Mouse (Mus musculus) adrenal gland, postnatal 4 days (tissue): ENCODE measurements at regions not wholly inside any gene's neighbourhood (a gene's known extent, or its start where the extent isn't known, plus 50 kb on each side); places are given as distances from the start of the nearest gene placed in this dataset.

Experiments
- DNase-seq, 2 experiments: peaks; one replicate each; pipeline ENCODE4 v3.0.0; 2021 to 2022; ENCODE audit warnings: low spot score in 2 of 2, mixed read lengths in 2 of 2

DNA sequence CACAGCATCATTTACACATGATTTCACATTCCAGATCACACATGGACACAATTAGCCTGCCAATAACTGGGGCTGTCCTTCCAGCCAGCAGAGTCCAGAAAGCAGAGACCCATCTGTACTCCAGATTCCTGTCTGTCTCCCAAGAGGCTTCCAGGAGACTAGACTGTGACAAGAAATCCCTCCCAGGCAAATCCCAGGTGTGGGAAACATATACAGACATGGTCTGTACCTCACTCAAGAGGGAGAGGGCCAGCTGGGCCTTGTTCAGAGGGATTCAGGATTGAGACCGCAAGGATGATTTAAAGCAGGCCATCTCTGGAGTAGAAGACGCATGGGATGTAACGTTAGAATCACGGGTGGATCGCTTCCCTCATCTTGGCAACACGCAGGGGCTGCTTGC is 182.7 kb upstream of the Prr30 start:
- DNase-seq: no peak

- DNase-seq: no peak
Measured at GRCm38 (mm10) chr14:101381943-101382342, 181.8 kb upstream of the Prr30 start.

GRCm38 (mm10) chr14:101379663-101380006 is 179.5 kb upstream of the Prr30 start:
- DNase-seq: no peak

DNA sequence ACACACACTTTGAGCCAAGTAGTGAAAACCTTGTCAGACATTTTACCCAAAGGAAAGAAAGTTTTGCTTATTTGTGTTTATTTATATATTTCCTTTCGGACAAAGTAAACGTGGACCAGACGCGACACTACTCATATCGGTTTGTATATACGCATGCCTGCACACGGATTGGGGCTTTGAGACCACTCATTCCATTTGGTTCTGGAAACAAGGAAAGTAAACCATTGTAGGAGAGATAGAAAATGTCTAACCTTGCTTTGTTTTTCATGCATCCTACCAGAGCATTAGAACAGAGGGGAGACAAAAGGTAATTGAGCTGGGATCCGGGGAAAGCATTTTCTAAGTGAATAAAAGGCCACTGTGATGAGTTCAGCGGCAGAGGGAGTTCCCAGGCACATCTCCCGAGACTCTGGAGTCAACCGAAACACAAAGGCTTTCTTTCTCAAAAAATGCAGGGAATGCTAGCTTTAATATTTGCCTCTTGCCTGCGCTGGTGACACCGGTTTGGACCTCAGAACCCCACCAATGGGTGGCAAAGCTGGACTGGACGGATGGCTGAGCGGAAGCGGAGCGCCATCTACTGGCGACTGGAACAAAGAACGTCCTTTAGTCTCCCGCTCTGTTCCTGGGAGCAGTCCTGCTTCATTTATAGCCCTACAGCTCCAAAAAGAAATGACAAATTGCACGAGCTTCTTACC is 179.0 kb upstream of the Prr30 start:
- DNase-seq: peak; percentile 31 to 40

DNA sequence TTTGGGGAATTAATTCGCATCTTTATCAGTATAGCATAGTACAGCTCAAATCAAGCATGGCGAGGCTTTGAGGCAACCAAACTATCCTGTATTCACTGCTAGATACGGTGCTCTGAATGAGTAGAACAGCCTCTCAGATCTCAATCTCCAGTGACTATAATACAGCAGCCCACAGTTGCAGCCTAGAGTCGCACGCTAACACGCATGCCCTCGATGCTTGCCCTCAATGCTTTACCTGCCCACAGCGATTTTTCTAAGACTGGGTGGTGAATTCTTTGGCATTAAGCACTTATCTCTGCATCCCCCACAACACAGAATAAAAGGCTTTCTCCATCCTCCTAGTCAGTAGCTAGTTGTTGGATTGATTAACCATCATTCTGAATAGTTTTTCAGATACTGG is 178.4 kb upstream of the Prr30 start:
- DNase-seq: no peak

DNA sequence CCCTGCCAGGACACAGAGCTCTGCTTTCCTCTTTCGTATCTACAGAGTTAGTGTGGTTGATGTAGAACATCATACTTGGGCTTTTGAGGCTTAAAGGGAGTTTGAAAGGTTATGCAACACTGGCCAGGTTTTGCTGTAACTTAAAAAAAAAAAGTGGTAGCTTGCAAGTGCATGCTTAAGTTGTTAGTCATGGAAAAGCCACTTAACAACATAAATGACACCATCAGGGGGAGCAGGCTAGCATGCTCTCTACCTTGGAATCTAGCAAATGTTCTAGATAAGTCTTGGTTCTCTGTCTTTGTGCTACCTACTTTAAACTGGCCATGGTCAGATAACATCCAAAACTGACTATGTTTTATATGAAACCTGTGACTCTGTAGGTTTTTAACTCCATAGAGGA is 176.6 kb upstream of the Prr30 start:
- DNase-seq: no peak

- DNase-seq: no peak
Measured at GRCm38 (mm10) chr14:101375833-101376232, 175.7 kb upstream of the Prr30 start.

DNA sequence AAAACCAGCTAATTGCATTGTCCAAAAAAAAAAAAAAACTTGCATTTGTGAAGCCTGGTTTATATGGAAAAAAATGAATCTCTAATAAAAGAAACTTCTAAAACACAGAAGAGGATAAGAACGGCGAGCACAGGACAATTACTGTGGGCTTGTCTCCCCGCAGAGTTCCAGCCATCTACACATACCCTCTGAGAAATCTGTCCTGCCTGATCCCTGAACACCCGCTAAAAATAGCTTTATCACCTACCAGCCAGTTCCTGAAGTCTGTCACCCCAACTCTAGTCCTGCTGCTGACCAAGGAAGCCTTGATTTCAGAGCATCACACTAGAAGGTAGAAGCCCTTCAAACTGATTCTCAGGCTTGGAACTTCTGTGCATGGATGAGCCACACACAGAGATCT is 173.7 kb upstream of the Prr30 start:
- no peak for DNase-seq

DNA sequence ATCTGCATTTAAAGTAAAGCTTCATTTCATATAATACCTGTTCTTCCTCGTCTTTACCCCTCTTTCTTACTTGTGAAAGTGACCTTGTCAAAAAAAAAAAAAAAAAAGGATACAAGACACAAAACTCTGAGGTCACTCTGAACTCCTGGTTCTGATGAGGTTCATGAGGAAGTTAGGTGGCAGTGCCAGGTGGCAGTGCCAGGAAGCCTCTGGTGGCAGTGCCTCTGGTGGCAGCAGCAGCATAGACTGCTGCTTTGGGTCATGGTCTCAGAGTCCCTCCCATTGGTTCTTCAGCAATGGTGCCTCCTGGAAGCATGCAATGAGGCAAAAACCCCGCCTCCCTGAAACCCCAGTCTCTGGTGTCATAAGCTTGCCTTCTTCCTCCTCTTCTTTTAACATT is 159.7 kb upstream of the Prr30 start:
- no peak for DNase-seq

GRCm38 (mm10) chr14:101353009-101353378 is 152.9 kb upstream of the Prr30 start:
- DNase-seq: no peak

- DNase-seq: no peak
Measured at GRCm38 (mm10) chr14:101352046-101353008, 152.2 kb upstream of the Prr30 start.

DNA sequence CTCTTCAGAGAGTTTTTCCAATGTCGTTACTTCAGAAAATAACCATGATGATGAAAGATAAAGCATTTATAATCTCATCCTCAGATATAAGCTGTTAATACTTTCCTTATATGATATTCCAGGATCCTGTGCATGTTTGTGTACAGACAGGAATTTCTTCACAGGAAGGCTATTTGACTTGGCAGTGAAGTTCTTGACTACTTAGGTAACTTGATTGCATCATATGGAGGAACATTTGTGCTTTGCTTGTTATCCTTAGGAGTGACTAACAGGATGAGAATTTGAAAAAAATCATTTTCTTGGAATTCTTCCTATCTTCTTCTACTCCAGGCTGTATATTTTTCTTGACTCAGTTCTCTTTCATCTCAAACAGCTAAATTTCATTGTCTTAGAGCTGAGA is 140.2 kb upstream of the Prr30 start:
- DNase-seq: no peak

DNA sequence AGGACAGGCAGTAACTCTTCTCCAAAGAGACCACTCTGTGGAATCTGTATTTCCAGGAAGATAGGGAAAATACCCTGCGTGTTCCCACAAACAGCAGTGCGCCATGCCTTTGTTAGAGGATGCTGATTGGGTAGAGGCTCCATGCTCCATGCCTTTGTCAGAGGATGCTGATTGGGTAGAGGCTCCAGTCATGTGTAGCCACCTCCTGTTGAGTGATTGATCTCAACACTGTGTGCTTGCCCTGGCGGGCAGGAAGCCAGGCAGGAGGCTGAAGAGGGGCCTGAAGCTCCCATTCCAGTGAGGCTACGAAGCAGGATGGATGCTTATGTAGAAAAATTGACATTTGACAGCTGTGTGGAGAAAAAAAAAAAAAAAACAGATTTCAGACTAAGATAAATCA is 131.9 kb upstream of the Prr30 start:
- no peak for DNase-seq

DNA sequence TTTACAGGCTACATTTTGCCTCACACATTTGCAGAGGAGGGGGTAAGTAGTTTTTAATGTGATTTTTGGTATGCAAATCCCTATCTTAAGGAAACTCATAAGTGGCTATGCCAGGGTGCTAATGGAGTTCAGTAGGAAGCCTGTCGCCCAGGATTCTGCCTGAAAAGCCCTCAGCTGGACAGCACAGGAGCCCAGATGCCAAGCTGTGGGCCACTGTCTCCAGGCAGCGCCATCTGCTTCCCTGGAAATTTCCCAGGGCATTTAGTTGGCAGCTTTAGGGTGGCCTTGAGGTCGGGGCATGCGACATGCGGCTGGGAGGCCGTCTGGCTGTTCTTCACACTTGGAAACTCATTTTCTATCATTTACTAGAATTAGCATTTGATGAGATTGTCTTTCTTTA is 127.3 kb upstream of the Prr30 start:
- no peak for DNase-seq

DNA sequence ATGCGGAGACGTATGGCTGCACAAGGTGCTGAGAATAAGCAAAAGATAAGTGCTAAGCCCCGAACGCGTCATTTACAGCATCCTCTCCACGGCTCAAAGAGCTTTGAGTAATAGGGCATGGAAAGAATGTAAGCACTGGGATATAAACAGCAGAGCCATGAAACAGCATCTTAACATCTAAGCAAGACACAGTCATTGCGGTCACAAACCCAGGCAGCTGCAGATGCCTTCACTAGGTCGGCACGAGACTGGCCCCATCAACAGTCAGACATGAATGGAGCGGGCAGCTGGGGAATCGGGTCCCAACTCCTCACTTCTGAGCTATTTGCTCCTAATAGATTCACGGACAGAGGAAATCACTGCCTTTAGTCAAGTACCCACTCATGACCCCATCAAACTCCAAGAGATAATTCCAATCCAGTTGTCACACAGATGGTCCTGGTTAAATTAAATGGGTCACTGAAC is 126.4 kb upstream of the Prr30 start:
- no peak for DNase-seq

DNA sequence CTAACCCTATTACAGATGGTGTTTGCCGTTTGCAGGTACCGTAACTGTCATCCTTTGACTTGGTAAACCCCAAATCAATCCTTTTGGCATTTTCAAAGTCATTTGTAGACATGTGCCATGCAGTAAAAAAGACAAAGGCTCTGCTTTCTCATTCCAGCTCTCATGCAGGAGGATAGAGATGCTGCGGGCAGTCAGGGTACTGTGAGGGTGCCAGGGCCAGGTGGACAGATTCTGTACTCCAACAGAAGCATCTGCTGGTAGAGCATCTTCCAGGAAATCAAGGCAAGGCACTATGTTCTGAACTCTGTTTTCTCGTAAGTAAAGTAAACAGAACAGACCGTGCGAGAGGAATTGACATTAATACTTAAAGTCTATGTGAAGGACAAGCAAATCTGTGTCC is 123.2 kb upstream of the Prr30 start:
- no peak for DNase-seq

DNA sequence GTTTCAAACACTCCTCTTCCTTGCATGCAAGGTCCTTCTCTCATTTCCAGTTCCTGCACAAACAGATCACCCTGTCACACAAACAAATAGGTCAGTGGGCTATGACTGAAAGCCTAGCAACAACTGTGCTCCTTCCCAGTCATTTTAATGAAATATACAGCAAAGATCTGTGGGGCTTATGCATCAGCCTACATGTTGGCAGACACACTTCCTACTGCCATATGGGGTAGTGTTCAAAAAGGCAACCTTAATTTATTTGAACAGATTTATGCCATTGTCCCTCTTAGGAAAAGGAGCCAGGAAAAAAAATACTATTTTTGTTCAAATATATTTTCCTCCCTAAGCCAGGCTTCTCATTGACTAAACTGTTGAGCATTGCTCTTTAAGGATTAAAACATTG is 107.8 kb upstream of the Prr30 start:
- no peak for DNase-seq

DNA sequence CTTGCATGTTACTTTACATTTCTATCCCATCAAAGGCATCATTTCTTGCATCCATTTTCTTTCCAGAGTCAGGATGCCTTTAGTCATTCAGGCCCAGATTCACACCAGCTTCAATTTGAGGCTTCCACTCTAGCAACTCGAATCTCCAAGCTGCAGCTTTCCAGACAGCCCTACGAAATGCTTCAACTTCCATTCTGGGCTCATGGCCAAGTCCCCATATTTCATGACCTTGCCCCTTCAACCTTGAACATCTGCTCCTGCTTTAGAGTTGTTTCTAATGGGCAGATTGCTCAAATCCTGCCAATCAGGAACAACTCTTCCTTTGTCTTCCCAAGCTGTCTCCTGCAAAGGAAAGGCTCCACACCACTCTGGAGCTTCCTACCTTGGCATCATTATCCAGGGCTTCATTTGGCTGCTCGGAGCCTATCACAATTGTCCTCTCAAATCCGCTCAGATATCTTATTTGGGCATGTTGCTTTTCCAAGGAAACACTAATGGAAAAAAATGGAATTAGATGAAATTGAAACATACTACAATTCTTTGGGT is 104.4 kb upstream of the Prr30 start:
- no peak for DNase-seq

DNA sequence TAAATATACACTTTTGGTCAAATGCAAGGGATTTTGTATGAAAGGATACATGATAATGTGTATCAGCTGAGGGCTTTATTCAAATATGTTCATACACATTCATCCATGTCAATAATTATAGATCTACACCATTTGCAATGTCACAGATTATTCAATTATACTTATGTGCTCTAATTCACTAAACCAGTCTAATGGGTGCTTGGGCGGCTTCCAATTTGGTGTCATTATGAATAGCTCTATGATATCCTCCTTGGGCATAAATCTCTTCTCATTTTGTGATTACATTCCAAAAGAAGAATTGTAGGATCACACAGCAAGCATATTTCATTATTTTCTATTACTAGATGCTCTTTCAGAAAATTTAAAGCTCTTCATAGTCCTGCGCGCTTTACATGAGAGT is 97.7 kb upstream of the Prr30 start:
- no peak for DNase-seq

GRCm38 (mm10) chr14:101294693-101295092 is 94.6 kb upstream of the Prr30 start:
- DNase-seq: no peak

DNA sequence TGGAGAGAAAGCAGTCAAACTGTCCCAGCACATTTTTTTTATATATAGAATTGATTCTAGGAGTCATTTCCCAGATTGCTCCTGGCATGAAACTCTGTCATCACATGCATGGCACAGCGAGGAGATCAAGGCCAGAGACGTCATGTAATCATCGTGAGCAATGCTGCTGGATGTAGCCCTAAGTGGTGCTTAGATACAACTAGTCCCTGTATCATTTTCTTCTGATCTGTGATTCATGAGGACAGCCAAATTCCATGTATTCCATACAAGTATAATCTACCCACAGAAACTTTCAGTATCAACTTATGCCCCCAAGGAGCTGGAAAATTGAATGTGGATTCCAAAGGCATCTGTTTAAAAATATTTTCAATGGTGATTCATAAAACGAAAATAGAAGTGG is 87.6 kb upstream of the Prr30 start:
- DNase-seq: no peak

GRCm38 (mm10) chr14:101269048-101269789 is 69.1 kb upstream of the Prr30 start:
- DNase-seq: no peak
